Mouse (Mus musculus): ENCODE measurements around the gene Tomm7. TPM values are rescaled to one million over a fixed set of nuclear protein-coding genes. Genes with fewer than 3 reads are reported as not detected.
"Not testable (repeated sequence)": the region's sequence is repeated elsewhere in the genome, so short reads cannot be mapped to it uniquely, and the experiment has no call there.

Tomm7 gene
- polyA plus RNA-seq (2015; fragmentation: Nextera tagmentation; extraction: Ambion mirVana), result 92.0 and 100 TPM in 2 replicates

DNA sequence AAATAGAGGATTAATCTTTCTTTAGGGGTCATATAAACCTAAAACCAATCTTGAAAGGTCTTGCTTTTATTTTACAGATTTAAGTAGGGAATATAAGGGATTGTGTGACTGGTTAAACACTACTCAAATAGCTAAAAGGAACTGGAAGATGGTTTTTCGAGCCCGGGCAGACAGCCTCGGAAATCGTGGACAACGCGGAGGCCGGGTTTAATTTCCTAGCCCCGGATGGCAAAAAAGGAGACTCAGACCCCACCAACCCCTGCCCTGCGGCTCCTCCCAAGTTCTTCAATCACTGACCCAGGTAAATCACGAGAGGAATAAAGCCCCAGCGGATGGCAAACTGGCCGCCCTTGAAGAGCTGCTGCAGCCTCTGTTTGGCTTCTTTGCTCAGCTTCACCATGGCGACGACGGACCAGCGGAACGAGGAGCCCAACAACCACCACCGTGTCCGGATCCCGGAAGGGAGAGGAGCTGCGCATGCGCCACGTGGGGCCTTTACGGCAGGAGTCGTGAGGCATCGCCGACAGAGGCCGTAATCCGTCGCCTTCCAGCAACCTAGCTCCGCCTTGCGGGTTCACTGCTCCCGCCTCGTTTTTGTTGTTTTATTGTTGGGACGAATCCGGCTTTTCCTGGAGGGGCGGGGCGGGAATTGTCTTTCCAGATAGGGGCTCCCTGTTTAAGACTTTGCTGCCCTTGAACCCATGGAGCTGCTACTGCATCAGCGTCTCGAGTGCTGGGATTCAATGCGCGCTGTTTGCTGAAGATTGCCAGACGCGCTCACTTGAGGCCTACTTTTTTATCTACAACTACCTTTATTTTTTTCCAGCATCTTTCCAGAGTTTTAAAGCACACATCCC, at the start of gene Tomm7:
Gene Tomm7, minus strand, starts transcription at position 488 of the 857 bp plus-strand sequence.
- peak within 1 kb of the TSS; percentile 83 for H3K4me3 ChIP-seq
- H3K4me1 ChIP-seq, result peaks cover 21% of the 10 kb centered on the region
- peak within 1 kb of the TSS; percentile 89 for H3K4me2 ChIP-seq
- H3K27me3 ChIP-seq (replicated peaks), result no peaks in the 10 kb centered on the region
- ATAC-seq (ENCODE audit: extremely low read depth, insufficient number of reproducible peaks, low FRiP score, low TSS enrichment), result peak; percentile 84
- H3K9ac ChIP-seq, result peak within 1 kb of the TSS; percentile 92
- peak within 1 kb of the TSS; percentile 92 for H3K27ac ChIP-seq (replicated peaks)
- under 1% methylated on average over 44 of the region's 44 CpGs for WGBS
- no peaks in the 10 kb centered on the region for H3K9me3 ChIP-seq
- H3K36me3 ChIP-seq, result peaks cover 20% of the 10 kb centered on the region

DNA sequence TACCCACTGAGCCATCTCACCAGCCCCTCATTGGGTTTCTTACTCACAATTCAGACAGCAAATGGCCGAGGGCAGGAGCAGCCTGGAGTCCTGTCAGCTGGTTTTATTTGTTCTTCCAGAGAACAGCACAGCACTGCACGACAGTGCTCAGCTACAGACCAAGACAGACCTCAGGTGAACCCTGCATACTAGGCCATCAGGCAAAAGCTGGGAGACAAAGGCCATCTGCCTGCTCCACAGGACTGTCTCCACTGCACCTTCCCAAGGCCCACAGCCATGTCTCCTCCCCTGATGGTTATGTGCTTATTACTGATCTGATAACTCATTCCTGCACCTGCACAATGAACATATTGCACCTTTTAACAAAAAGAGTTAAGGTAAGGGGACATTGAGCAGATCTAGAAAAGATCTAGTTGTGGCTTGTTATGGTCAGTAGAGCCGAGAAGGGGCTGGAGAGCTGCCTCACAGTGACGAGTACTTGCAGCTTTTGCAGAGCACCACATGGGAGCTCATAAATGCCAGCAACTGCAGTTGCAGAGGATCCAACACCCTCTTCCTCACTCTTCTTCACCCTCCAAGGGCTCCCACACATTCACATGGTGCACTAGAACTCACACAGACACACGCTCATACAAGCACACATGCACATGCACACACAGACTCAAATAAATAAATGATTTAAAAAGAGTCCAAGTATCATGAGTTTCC, 49.3 kb upstream of the Tomm7 start:
- H3K27me3 ChIP-seq (replicated peaks), result no peaks in the 10 kb centered on the region
- no peak overlapping the region for H3K9ac ChIP-seq
- H3K4me1 ChIP-seq, result 0 out of 2 replicates have a peak, but pooled peaks cover 2% of the 10 kb centered on the region
- no peak for ATAC-seq (ENCODE audit: extremely low read depth, insufficient number of reproducible peaks, low FRiP score, low TSS enrichment)
- WGBS, result 79% methylated on average over 5 of the region's 5 CpGs
- no peak overlapping the region for H3K4me2 ChIP-seq
- no peaks in the 10 kb centered on the region for H3K36me3 ChIP-seq
- no peaks in the 10 kb centered on the region for H3K9me3 ChIP-seq
- H3K4me3 ChIP-seq, result no peak overlapping the region
- no peak overlapping the region for H3K27ac ChIP-seq (replicated peaks)

DNA sequence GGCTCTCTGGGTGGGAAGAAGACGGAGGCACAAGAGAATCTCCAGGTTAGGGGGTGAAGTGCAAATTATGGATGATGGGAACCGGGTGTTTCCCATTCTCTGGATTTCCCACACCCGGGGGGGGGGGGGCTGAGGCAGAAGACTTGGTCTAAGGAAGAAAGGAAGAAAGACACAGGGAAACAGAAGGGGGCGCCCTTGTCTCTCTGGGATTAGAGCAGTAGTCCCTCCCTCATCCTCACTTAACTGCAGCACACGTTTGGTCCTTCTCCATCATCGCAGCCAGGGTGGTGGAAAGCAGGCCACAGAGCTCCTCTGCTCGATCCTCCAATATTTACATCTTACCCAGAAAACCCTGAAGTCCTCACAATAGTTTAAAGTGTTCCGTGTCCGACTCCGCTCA, 46.8 kb upstream of the Tomm7 start:
- Histone ChIP-seq H3K27me3 (replicated peaks) (no peaks in the 10 kb centered on the region), H3K36me3 (no peaks in the 10 kb centered on the region), H3K9me3 (no peaks in the 10 kb centered on the region), H3K4me3 (no peak overlapping the region), H3K4me2 (no peak overlapping the region), H3K4me1 (0 out of 2 replicates have a peak, but pooled peaks cover 2% of the 10 kb centered on the region), H3K9ac (no peak overlapping the region), H3K27ac (replicated peaks) (no peak overlapping the region)
- WGBS, result 39% methylated on average over 10 of the region's 10 CpGs
- ATAC-seq (ENCODE audit: extremely low read depth, insufficient number of reproducible peaks, low FRiP score, low TSS enrichment), result no peak

DNA sequence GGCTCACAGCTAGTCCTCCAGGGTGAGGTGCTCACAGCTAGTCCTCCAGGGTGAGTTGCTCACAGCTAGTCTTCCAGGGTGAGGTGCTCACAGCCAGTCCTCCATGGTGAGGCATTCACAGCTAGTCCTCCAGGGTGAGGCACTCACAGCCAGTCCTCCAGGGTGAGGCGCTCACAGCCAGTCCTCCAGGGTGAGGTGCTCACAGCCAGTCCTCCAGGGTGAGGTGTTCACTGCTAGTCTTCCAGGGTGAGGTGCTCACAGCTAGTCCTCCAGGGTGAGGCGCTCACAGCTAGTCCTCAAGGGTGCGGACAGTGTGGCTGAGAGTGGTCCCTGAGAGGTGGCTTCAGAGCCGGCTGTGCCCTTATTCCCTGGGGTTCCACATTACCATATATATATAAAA, 45.5 kb upstream of the Tomm7 start:
- no peaks in the 10 kb centered on the region for H3K27me3 ChIP-seq (replicated peaks)
- H3K4me3 ChIP-seq, result no peak overlapping the region
- H3K9me3 ChIP-seq, result no peaks in the 10 kb centered on the region
- H3K9ac ChIP-seq, result no peak overlapping the region
- no peak overlapping the region for H3K4me2 ChIP-seq
- no peaks in the 10 kb centered on the region for H3K36me3 ChIP-seq
- no peak for ATAC-seq (ENCODE audit: extremely low read depth, insufficient number of reproducible peaks, low FRiP score, low TSS enrichment)
- 0 out of 2 replicates have a peak, but pooled peaks cover 3% of the 10 kb centered on the region for H3K4me1 ChIP-seq
- WGBS, result 74% methylated on average over 4 of the region's 4 CpGs
- H3K27ac ChIP-seq (replicated peaks), result no peak overlapping the region

DNA sequence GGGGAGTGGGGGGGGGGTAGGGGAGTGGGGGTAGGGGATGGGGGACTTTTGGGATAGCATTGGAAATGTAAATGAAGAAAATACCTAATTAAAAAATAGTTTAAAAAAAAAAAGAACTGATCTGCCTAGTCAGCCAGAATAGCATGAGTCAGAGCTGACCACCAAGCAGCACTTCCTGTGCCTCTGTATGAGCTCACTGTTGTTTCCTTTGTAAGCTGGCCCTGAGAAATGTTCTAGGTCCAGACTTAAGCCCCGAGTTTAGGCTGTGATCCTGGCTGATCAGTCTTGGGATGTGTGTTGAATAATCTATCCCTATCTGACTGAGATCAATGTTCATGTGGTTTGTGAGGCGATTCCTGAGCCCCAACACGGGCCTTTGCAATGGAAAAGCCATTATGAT, 43.1 kb upstream of the Tomm7 start:
- Histone ChIP-seq H3K9me3 (no peaks in the 10 kb centered on the region), H3K9ac (no peak overlapping the region), H3K36me3 (no peaks in the 10 kb centered on the region), H3K4me2 (no peak overlapping the region), H3K4me1 (0 out of 2 replicates have a peak, but pooled peaks cover 5% of the 10 kb centered on the region), H3K27me3 (replicated peaks) (no peaks in the 10 kb centered on the region), H3K27ac (replicated peaks) (no peak overlapping the region), H3K4me3 (no peak overlapping the region)
- no peak for ATAC-seq (ENCODE audit: extremely low read depth, insufficient number of reproducible peaks, low FRiP score, low TSS enrichment)
- WGBS, result 57% methylated on average over 3 of the region's 3 CpGs

DNA sequence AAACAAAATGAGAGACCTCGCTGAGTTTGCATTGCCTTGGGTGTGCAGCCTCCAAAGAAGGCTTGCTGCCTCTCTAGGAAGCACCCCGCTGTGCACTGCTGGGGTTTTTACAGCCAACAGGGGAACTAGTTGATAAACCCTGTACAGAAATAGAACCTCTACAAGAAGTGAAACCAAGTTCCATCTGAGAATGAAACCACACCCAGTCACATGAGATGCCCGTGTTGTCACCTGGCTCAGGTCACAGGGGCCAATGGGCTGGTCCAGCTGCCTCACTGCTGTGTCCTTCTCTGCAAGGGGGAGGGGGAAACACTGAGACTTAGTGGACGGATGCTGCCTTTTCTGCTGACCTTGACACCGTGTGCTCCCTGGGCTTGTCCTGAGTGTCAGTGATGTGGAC, 30.5 kb upstream of the Tomm7 start:
- 33% methylated on average over 5 of the region's 5 CpGs for WGBS
- H3K27me3 ChIP-seq (replicated peaks), result no peaks in the 10 kb centered on the region
- peak overlapping the region; percentile 62 for H3K9ac ChIP-seq
- peak overlapping the region; percentile 26 for H3K4me3 ChIP-seq
- peak overlapping the region; percentile 56 for H3K4me2 ChIP-seq
- no peak for ATAC-seq (ENCODE audit: extremely low read depth, insufficient number of reproducible peaks, low FRiP score, low TSS enrichment)
- H3K27ac ChIP-seq (replicated peaks), result peak overlapping the region; percentile 80
- H3K36me3 ChIP-seq, result no peaks in the 10 kb centered on the region
- peaks cover 49% of the 10 kb centered on the region for H3K4me1 ChIP-seq
- H3K9me3 ChIP-seq, result no peaks in the 10 kb centered on the region

DNA sequence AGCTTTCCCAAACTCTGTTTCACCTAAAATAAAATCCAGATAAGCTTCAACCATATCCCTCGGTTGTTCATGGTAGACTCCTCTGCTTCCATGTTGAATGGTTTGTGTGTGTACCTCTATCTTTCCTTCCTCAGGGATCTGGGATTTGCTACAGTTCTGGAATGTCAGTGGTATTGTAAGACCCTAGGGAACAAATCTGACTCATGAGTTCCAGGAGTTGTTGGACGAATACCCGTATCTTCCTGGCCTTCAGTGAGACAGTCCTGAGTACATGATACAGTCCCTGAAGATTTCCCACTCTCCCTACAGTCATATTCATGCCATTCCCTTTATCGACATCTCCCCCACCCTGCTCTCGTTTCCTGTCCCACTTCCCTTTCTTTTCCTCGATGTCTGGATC, 28.6 kb upstream of the Tomm7 start:
- Histone ChIP-seq H3K4me2 (no peak overlapping the region), H3K27ac (replicated peaks) (no peak overlapping the region), H3K36me3 (no peaks in the 10 kb centered on the region), H3K4me1 (peaks cover 44% of the 10 kb centered on the region), H3K27me3 (replicated peaks) (no peaks in the 10 kb centered on the region), H3K4me3 (no peak overlapping the region), H3K9me3 (no peaks in the 10 kb centered on the region), H3K9ac (no peak overlapping the region)
- no peak for ATAC-seq (ENCODE audit: extremely low read depth, insufficient number of reproducible peaks, low FRiP score, low TSS enrichment)
- 58% methylated on average over 6 of the region's 6 CpGs for WGBS

DNA sequence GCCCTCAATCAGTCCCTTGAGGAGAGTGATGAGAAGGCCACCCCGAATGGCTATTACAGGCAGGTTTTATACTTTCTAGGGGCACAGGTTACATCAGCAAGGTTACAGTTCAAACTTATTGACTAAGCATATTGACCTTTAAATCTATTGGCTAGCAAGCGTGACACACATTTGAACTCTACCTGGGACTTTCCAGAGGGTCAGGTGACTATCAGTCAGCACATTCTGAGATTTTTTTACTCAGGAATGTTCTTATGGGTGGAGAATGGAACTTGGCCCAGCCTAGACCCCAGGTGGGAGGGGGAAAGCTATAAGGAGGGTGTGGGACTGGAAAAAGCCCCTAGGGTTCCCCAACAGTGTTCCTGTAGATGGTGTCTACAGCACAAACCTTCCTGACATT, 27.4 kb upstream of the Tomm7 start:
- ATAC-seq (ENCODE audit: extremely low read depth, insufficient number of reproducible peaks, low FRiP score, low TSS enrichment); H3K9me3 ChIP-seq; H3K9ac ChIP-seq; H3K27ac ChIP-seq (replicated peaks); H3K27me3 ChIP-seq (replicated peaks); H3K4me2 ChIP-seq; H3K4me3 ChIP-seq; H3K36me3 ChIP-seq: not testable (repeated sequence)
- peaks cover 38% of the 10 kb centered on the region for H3K4me1 ChIP-seq
- 79% methylated on average over 2 of the region's 2 CpGs for WGBS

DNA sequence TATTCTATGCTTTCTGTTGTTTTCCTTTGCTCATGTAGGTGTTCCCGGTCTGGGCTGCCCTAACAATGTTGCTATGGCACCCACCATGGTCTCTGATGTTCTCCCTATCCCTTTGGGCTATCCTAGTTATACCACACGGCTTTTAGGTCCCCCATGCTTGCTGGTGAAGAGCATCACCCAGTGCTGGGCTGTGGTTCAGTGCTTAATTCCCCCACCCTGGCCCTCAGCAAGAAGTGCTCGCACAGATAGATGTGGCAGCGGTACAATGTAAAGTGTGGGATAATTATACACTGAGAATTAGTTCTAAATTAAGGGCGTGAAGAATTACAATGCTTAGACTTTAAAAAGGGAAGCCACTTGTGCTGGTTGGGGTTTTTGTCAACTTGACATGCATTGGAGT, 22.0 kb upstream of the Tomm7 start:
- Histone ChIP-seq H3K27ac (replicated peaks) (no peak overlapping the region), H3K4me1 (peaks cover 27% of the 10 kb centered on the region), H3K9ac (no peak overlapping the region), H3K4me2 (no peak overlapping the region), H3K27me3 (replicated peaks) (no peaks in the 10 kb centered on the region), H3K4me3 (no peak overlapping the region), H3K9me3 (no peaks in the 10 kb centered on the region), H3K36me3 (peaks cover 2% of the 10 kb centered on the region)
- WGBS, result 85% methylated on average over 5 of the region's 5 CpGs
- ATAC-seq (ENCODE audit: extremely low read depth, insufficient number of reproducible peaks, low FRiP score, low TSS enrichment), result no peak

DNA sequence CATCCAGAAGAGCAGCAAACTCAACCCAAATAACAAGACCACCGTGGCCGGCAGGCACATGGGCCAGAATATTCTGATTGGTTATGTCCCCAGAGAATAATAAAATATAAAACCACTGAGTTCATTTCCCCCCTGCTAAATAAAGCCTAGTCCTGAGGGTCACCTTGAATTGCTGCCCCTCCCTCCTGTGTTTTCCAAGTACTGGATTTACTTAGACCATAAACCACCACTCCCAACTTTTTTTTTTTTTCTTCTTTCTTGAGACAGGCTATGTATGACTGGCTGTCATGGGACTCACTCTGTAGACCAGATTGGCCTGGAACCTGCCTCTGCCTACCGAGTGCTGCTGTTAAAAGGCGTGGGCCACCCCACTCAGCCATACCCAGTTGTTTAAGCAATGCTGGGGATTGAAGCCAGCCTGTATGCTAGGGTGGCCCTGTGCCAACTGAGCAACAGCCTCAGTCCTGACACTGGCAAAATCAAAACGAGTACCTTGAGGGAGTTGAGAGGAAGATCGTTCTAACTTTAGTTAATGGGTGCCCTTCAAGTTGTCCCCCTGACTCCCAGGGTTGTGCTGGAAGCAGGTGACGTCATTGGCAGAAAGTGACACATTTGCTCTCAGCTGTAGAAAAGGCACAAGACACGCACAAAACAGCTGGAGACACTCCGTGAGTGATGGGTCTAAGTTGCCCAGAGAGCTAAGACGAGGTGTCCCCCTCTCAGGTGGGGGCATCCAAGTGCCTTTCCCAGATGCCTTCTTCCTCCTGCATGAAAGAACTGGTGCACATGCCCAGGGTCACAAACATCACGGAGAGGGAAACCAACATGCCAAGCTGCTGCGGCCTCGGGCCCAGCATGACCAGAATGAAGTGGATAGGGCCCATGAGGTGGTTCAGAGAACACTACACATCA, 20.3 kb upstream of the Tomm7 start:
- H3K4me2 ChIP-seq, result no peak overlapping the region
- no peaks in the 10 kb centered on the region for H3K9me3 ChIP-seq
- H3K36me3 ChIP-seq, result peaks cover 15% of the 10 kb centered on the region
- H3K4me3 ChIP-seq, result no peak overlapping the region
- H3K27ac ChIP-seq (replicated peaks), result peak overlapping the region; percentile 65
- no peak overlapping the region for H3K9ac ChIP-seq
- H3K27me3 ChIP-seq (replicated peaks), result no peaks in the 10 kb centered on the region
- H3K4me1 ChIP-seq, result peaks cover 27% of the 10 kb centered on the region
- no peak for ATAC-seq (ENCODE audit: extremely low read depth, insufficient number of reproducible peaks, low FRiP score, low TSS enrichment)
- WGBS, result 78% methylated on average over 13 of the region's 13 CpGs
